Mouse (Mus musculus) fat pad, adult 2 months (tissue): ENCODE data around the gene Ern1.
"Not testable (repeated sequence)": the region's sequence is repeated elsewhere in the genome, so short reads cannot be mapped to it uniquely, and the experiment has no call there.

Source experiments
- DNase-seq: peaks from one replicate; pipeline ENCODE4 v3.0.0-alpha.2; 2011; ENCODE audit warnings: low read depth, low spot score; ENCODE audit errors: extremely low read depth

Ern1 gene

DNA sequence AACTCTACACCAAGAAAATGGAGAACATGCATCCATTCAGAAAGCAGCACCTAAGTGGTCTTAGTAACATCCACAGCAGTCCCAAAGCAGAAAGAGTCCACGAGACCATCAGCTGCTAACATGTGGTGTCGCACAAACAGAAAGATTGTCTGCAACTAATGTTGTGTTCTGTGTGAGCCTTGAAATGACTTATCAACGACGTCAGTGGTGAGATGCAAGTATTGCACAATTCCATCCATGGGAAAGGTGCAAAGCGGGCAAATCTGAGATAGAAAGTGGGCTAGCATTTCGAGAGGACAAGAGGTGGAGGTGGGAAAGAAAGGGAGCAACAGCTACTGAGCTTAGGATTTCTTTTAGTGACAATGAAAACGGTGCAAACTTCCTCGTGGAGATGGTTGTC lies 4.8 kb downstream of the Ern1 start:
- DNase-seq = no peak

DNA sequence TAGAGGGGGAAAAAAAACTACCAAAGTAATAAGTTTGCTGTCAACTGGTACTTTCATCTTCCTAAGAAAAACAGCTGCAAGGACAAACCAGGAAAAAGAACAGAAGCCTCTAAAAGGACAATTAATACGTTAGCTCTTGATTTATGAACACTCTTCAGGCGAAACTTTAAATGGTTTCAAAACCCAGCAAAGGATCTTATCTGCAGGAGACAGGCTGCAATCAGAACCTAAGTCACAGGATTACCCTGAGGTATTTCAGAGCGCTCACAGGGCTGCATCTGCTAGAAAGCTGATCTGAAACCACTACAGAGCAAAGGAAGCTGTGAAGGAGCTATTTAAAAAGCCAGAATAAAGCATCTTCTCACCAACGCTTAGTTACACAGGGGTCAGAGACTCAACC lies 6.0 kb downstream of the Ern1 start:
- DNase-seq = no peak

DNA sequence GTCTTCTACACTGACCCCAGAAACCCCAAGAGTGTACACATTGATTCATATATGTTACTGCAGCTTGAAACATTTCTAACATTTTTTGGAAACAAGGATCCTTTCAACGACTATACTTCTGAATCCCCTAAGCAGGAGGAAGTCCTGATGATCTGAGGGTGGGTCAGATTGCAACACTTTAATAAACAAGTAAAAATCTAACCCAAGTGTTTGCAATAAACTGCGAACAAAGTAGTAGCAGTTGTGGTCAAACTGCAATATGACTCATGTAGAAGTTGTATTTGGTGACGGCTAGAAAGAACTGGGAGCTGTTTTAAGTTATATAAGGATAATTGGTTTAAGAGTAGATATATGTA lies 7.1 kb downstream of the Ern1 start:
- DNase-seq = no peak

DNA sequence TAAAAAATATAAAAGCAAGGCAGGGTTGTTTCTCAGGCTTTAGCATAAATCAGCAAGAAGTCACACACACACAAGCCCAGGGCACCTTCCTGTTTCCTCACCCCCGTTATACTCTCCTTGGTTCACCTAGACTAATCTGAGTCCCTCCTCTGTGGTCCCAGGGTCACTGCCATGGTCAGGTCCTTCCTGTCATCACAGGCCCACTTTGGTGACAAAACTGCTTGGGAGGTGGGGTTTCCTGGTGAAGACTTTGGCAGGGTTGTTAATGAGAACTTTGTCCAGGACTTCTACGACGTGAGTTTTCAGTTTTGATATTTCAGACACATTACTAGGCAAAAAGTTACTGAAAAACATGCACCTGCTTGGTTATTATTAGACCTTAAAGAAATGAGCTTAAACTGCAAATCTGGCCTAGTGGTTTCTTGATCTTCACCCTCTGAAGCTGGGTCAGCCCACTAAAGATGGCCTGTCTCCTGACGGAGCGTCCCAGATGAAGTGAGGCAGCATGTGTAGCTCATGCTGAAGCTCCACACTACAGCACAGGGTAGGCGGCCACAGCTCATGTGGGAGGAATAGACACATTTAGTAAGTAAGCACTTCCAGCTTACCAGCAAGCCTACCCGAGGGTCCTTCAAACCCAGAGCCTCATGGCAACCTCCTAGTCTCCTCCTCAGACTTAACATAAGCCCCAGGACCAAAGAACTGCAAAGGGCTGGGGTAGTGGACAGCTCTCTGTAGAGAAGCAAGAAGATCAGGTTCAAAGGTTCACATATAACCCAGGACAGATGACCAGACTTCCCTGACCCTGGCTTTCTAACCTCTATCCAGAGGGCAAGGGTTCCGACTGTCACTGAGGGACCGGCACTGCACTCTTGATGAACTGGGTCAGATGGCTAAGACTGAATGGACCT lies 7.8 kb downstream of the Ern1 start:
- DNase-seq = no peak

DNA sequence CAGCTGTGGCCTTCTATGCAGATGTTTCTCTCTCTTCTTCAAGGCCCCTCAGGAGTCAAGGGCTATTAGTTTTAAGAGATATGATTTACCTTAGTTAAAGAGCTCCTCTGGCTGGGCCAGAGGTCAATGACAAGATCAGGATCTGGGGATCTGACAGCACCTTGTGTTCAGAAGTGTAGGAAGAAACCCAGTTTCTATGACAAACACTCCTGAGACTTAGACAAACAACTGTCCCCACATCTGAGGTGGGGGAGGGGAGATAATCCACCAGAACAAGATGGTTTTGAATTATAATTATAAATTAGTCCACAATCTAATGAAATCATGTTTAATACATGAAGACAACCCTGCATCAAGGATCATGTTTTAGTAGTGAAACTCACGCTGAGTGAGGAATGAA lies 8.9 kb downstream of the Ern1 start:
- DNase-seq = no peak

DNA sequence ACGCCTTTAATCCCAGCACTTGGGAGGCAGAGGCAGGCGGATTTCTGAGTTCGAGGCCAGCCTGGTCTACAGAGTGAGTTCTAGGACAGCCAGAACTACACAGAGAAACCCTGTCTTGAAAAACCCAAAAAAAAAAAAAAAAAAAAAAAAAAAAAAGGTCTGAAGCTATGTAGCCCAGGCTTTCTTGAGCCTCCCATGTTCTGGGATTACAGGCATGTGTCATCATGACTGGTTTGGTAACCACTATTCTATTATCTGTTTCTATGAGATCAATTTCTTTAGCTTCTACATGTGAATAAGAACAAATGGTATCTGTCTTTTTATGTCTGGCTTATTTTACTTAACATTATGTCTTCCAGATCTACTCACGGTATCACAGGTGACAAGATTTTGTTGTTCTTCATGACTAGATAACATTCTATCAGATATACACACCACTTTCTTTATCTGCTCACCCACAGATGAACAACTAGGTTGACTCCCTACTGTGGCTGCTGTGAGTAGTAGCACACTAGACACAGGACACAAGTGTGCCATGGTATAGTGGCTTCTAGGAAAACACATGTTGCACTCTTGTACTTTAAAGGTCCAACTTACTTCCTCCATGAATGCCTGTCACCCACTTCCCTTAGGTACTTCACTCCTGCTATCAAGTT lies 10.0 kb downstream of the Ern1 start:
- DNase-seq = no peak

DNA sequence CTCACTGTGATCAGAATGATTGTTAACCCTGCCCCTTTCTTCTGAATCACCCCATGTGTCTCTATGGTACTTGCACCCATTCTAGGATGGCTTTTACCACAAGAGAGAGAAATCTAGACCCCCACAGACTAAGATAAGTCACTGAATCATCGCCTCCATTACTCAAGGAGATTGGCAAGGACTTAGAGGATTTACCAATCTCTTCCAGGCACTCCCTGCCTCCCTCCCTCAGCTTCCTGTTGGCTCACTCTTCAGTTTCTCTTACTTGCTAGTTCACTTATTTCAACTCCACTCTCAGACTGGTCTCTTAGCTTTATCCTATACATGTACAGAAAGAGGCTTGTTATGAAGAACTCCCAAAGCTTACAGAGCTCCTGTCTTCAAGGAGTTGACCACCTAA lies 12.3 kb downstream of the Ern1 start:
- no peak for DNase-seq

DNA sequence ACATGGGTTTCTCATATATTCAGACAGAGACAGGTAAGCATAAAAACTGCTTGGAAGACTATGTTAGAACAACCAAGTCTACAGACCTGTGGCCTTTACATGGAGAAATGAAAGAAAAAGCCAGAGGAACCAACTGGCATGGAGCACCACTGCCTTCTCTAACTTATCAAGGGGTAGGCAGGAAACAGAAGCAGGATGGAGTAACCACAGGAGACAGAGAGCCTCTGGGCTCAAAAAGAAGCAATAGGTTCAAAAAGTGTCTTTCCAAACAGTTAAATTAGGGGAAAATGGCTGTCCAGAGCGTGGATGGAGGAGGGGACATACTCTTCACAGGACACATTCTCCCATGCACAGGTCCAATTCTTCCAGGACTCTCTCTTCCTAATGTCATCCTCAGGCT lies 16.0 kb downstream of the Ern1 start:
- DNase-seq = no peak

DNA sequence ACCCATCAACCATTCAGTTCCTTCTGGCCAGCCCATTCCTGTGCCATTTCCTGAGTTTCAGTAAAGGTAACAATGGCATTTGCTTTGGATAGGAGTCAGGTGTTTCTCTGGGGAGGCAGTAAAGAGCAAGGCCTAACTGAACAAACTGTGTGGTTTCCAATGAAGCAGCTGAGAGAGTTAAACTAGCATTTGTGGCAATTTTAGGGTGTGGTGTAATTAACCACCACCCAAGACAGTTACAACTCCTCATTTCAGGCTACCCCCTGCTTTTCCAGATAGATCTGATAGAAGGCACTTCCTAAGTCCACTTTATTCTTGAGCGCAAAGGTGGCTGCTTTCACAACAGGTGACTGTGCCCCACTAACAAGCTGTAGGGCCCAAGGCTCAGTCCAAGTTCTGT lies 19.1 kb downstream of the Ern1 start:
- no peak for DNase-seq

DNA sequence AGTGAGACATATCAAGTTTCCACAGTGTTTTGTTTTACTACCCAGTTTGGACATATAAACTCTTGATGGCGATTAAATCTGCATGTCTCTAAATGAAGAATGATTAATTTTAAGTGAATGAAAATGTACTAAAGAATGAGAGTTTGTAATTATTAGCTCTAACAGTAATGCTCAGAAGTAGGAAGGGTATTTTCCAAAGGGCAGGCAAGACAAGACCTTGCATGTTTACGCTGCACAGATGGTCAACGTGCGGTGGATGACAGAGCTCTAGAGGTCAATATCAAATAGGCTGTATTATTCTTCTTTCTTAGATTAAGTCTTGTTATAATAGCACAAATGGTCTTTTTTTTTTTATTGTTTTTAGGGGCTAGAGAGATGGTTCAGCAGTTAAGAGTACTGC lies 21.7 kb downstream of the Ern1 start:
- no peak for DNase-seq

DNA sequence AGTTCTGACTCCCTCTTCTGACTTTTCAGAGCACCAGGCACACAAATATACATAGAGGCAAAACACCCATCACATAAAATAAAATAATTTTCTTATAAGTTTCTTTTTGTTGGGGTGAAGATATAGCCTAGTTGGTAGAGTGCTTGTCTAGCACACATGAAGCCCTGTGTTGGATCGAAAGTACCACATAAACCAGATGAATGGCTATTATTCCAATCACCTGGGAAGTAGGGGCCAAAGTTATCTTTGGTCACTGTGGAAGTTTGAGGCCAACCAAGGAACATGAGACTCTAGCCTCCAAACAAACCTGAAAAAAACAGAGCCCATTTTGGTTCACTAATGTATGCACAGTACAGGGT lies 22.1 kb downstream of the Ern1 start:
- no peak for DNase-seq

DNA sequence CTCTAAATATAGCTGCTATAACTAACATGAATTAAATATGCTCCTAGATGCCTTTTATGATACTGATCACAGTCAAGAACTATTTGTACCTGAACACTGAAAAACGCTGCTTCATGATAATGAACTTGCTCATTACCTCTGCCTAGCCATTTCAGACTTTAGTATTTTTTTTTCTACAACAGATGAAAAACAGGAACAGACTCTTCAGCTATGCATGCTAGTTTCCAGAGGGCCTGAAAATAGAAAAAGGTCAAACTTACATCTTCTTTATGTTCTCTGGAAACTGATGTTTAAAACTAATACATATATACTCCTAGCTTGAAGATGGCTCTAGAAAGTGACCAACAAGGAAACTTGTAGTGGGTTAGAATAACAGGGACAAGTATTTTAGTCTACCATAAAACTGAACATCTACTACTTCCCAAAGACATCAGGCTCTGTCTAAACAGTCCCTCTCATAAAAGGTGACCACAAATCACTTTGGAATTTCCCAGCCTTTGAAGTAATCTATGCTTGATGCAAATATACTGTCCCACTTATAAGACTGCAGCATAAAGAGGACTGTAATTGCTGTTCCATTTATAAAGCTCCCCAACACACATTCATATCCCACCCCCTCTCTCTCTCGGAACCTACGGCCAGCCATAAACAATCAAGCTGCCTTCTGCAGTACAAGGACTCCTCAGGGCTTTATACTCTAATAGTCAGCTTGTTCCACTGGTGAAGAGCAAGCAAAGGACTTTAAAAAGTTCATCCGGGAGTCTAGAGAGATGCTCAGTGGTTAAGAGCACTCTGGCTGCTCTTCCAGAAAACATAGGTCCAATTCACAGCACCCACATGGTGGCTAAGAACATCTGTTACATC lies 22.7 kb downstream of the Ern1 start:
- DNase-seq = no peak

DNA sequence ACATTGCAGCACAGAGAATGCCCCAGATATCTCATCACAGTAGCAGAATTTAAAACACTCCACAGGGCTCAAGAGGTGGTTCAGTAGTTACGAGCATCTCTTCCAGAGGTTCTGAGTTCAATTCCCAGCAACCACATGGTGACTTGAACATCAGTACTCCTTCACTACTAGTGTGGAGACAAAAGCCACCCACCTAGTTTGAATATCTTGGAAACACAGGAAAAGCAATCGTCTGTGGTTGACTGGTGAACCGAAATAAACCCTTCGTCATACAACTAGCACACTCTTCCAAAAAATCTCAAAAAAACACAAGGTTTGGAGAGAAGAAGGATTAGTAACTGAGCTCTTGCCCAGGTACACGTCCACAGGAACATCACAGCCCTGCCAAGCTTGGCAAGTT lies 23.8 kb downstream of the Ern1 start:
- no peak for DNase-seq

DNA sequence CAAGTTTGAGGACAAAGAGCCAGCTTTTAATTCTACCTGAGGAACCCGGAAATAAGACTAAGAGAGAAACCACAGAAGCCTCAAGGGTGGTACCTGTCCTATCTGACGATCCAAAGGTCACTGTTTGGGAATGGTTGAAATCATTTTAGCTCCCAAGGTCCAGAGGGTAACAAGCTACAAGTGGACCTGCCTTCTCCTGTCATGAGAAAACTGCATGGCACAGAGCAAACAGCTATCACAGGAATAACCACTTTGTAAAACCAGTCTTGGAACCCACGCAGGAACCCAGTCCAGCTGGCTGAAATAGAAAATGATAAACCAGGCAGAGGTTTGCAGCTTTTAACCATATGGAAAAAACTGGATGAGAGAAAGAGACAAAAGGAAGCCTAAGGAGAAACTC lies 25.3 kb downstream of the Ern1 start:
- no peak for DNase-seq

DNA sequence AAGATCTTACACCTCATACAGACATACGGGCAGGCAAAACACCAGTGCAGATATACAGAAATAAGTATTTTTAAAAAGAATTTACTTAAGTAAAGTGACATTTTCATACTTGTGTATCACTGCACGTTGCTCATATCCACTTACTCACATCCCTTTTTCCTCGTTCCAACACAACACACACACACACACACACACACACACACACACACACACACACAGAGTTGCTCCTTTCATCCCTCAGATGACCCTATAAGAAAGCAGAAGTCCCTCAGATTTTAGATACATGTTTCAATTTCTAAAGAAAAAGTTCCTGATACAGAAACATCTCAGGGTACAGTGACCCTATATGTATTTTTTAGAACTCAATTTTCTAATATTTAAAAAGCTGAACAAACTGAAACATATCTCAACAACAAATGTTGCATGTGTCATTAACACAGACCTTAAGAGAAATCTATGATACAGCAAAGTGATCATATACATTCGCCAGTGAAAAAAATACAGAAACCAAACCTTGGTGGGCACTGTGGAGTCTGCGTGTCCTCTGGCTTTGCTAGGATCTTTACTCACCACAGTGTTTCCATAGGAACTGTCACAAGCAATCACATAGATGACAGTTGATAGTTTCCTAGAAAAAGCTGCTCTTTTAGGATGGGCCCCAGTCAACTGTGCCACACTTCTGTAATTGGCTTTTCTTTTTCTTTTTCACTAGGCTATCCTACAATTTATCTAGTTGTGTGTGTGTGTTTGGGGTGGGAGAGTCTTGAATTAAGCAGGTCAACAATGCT lies 26.3 kb downstream of the Ern1 start:
- DNase-seq = no peak

DNA sequence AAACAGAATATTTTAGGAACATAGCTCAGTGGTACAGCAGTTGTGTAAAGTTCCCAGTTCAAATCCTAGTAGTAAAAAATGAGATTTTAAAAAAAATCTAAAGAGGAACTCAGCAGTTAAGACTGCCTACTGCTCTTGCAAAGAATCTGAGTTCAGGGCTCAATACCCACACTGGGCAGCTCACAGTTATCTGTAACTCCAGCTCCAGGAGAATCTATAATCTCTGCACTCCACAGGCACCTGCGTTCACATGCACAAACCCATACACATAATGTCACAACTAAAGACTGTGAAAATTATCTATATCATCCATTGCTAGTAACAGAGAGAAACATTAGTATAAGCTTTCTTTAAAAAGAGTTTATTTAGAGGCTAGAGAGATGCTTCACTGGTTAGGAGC lies 27.0 kb downstream of the Ern1 start:
- DNase-seq = no peak

DNA sequence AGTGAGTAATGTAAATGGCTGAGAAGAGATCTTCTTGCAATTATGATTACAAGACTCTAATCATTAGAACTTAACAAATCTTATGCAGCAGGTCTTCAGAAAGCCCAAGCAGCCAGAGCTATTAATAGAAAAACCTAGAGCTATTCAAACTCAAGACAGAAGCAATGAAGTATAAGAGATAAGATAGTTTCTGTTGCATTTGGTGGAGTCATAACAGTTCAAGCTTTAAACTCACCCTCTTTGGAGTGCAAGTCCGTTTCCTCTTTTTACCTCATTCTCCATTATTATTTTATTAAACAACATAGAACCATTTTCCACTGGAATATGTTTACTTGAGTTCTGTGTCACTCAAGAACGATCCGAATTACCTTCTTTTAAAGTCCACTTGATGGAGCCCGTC lies 29.1 kb downstream of the Ern1 start:
- no peak for DNase-seq

DNA sequence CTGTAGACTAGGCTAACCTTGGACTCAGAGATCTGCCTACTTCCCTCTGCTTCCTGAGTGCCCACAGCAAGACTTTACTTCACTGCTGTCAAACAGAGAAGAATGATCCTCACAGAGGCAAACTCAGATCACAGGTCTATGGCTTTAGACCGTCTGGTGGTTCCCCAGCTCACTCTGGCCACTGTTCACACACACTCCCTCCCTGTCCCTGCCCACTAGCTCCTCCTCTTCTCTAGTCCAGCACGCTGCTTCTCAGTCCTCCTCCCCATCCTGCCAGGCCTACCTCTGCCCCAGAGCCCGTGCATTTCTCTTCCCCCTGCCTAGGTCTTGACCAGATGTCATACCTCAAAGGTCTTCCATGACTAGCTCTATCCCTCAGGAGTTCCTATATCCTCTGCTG lies 44.0 kb downstream of the Ern1 start:
- no peak for DNase-seq

DNA sequence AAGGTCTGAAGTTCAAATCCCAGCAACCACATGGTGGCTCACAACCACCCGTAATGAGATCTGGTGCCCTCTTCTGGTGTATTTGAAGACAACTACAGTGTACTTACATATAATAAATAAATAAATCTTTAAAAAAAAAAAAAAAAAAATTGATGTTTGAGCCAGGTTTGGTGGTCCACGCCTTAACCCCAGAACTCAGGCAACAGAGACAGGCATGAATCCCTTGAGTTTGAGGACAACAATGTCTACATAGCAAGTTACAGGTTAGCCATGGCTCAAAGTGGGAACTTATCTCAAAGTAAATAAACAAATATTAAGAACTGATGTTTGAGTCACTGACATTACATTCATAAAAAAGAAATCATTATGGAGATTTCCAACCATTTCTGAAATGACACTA lies 45.1 kb downstream of the Ern1 start:
- DNase-seq = not testable (repeated sequence)

DNA sequence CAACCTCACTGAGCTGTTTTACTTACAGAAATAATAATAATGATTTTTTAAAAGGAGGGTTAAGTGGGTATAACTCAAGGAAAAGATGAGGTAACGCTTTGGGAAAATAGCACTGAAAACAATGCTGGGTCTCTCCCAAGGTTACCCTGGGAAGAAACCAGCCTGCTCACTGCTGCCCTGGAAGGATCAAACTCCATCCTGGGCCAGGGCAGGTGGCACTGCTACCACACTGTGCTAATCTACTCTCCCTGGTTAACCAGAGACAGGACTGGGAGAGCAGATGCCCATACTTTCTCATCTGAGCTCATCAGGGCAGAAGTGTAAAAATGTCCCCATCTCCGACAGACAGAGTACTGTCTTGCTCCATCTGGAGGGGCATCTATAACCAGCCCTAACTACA lies 47.3 kb downstream of the Ern1 start:
- DNase-seq = no peak

DNA sequence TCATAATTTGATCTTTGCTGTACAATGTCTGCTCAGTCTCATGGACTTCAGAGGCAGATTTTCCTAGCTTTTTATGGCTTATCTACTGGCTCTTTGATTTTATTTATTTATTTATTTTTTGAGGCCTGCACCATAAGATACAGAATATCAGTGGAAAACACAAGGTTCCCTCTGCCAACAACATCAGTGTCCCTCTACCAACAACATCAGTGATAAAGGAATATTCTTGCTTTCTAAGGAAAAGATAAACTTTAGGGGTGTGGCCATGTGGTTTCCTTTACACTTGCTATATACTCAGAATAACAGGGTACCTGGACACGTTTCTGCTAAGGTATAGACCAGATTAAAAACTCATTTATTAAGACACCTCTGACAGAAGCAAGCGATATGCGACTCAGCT lies 48.3 kb downstream of the Ern1 start:
- no peak for DNase-seq
